Mouse (Mus musculus) limb, embryonic 12.5 days (tissue): ENCODE results near the gene Golm1. TPM values are rescaled to one million over a fixed set of nuclear protein-coding genes. Genes with fewer than 3 reads are reported as not detected.
"Not testable (repeated sequence)": the region's sequence is repeated elsewhere in the genome, so short reads cannot be mapped to it uniquely, and the experiment has no call there.

Experiments used
- ATAC-seq: fragments of 200-750 bp; cut with Nextera tagmentation; 2 replicates; pipeline ENCODE4 v1.8.0; 2017; ENCODE audit warnings: low read depth, moderate TSS enrichment; ENCODE audit not compliant: insufficient number of reproducible peaks, insufficient read depth, low FRiP score, low TSS enrichment
- H3K27ac ChIP-seq: fragments of 300-500 bp; sonication (generic); 2 replicates; pipeline ENCODE4 v1.5.1; 2016; ENCODE audit warnings: mild to moderate bottlenecking, moderate library complexity
- H3K27me3 ChIP-seq: fragments of 300-500 bp; sonication (generic); 2 replicates; pipeline ENCODE4 v1.6.1; 2016; ENCODE audit warnings: mild to moderate bottlenecking, moderate library complexity
- H3K36me3 ChIP-seq: fragments of 300-500 bp; sonication (generic); 2 replicates; pipeline ENCODE4 v1.6.1; 2016; ENCODE audit warnings: mild to moderate bottlenecking, moderate library complexity
- H3K4me1 ChIP-seq: fragments of 300-500 bp; sonication (generic); replicated peaks from 2 replicates; pipeline ENCODE4 v1.6.1; 2016
- H3K4me2 ChIP-seq: fragments of 300-500 bp; sonication (generic); 2 replicates; pipeline ENCODE4 v1.6.1; 2016; ENCODE audit warnings: mild to moderate bottlenecking, moderate library complexity
- H3K4me3 ChIP-seq: fragments of 300-500 bp; sonication (generic); replicated peaks from 2 replicates; pipeline ENCODE4 v1.5.1; 2016; ENCODE audit warnings: mild to moderate bottlenecking
- H3K9ac ChIP-seq: fragments of 300-500 bp; sonication (generic); replicated peaks from 2 replicates; pipeline ENCODE4 v1.6.1; 2016; ENCODE audit warnings: mild to moderate bottlenecking, moderate library complexity
- H3K9me3 ChIP-seq: fragments of 300-500 bp; sonication (generic); 2 replicates; pipeline ENCODE4 v1.6.1; 2016; ENCODE audit warnings: mild to moderate bottlenecking, moderate library complexity
- WGBS: fragments of 180-500 bp; shearing (Covaris S2); methylation state at CpG from one replicate; pipeline ENCODE4 v1.1.7; 2016; 5-methylcytosine and 5-hydroxymethylcytosine counted together
- polyA plus RNA-seq: library from polyadenylated mRNA; unstranded; fragments of >200 nt; fragmentation: Nextera tagmentation; extraction: Ambion mirVana; gene quantifications from 2 replicates; pipeline ENCODE4 v1.2.1, GENCODE M21; 2016

Gene Golm1
- polyA plus RNA-seq, 1 experiment from 2014 or later, result 59.9 TPM

GRCm38 (mm10) chr13:59592058-59592457, 83.6 kb downstream of the Golm1 start:
- not testable (repeated sequence) for ATAC-seq
- peaks cover 92% of the 10 kb centered on the region for H3K36me3 ChIP-seq

DNA sequence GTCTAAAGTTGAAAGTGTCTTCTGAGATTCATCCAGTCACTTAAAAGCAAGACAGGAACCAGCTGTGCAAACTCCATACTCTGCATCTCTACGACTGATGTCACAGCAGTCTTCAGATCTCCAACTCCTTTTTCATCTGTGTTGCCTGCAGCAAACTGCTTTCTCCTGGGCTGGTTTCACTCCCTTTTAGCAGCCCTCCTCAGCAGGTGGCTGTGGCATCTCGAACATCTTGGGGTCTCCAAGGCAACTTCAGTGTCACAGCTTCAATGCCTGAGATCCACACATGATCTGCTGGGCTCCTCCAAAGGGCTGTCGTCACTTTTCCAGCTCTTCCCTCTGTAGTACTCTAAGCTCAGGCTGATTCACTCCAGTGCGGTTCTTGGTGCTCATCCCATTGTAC, 84.9 kb downstream of the Golm1 start:
- no peak for ATAC-seq
- WGBS, result 92% methylated on average over 4 of the region's 4 CpGs
- Histone ChIP-seq H3K9me3 (no peaks in the 10 kb centered on the region), H3K4me3 (no peak overlapping the region), H3K4me1 (peaks cover 16% of the 10 kb centered on the region), H3K9ac (no peak overlapping the region), H3K4me2 (no peak overlapping the region), H3K36me3 (peaks cover 82% of the 10 kb centered on the region), H3K27ac (no peak overlapping the region), H3K27me3 (no peaks in the 10 kb centered on the region)

More at GRCm38 (mm10) chr13:59592058-59592457, 83.6 kb downstream of the Golm1 start:
- H3K4me3 ChIP-seq, H3K4me2 ChIP-seq, H3K27me3 ChIP-seq, H3K27ac ChIP-seq, H3K4me1 ChIP-seq, H3K9ac ChIP-seq, H3K9me3 ChIP-seq: not testable (repeated sequence)
- 92% methylated on average over 3 of the region's 3 CpGs for WGBS

- WGBS, result 90% methylated on average over 4 of the region's 4 CpGs
- Histone ChIP-seq H3K36me3 (peaks cover 76% of the 10 kb centered on the region), H3K27ac (no peak overlapping the region), H3K4me2 (no peak overlapping the region), H3K4me3 (no peak overlapping the region), H3K4me1 (peaks cover 16% of the 10 kb centered on the region), H3K9me3 (no peaks in the 10 kb centered on the region), H3K27me3 (no peaks in the 10 kb centered on the region), H3K9ac (no peak overlapping the region)
- ATAC-seq, result no peak
Measured at GRCm38 (mm10) chr13:59589672-59590071, 85.9 kb downstream of the Golm1 start.

GRCm38 (mm10) chr13:59587201-59587600, 88.4 kb downstream of the Golm1 start:
- Histone ChIP-seq H3K4me2 (0 out of 2 replicates have a peak overlapping the region, but pooled peaks have one; percentile 82), H3K27me3 (no peaks in the 10 kb centered on the region)

DNA sequence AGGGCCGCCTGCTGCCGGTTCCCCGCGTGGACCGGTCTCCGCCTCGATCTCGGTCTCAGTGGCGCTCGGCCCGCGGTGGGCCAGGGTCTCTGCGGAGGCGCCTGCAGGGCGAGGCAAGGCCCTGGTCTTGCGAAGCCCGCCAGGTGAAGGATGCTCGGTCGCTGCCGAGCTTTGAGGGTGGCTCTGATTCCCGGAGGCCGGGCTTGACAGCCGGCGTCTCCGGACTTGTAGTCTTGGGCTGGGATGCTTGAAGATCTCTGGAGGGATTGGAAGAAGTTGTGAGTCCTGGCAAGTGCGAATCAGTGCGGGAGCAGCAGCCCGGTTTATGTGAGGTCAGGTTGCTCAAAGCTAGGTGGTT, 90.0 kb downstream of the Golm1 start:
- Histone ChIP-seq H3K4me1 (peaks cover 16% of the 10 kb centered on the region), H3K36me3 (peaks cover 36% of the 10 kb centered on the region), H3K27me3 (no peaks in the 10 kb centered on the region), H3K4me2 (peak overlapping the region; percentile 82), H3K9me3 (no peaks in the 10 kb centered on the region), H3K27ac (peak overlapping the region; percentile 74), H3K9ac (peak overlapping the region; percentile 82), H3K4me3 (peak overlapping the region; percentile 92)
- WGBS, result under 1% methylated on average over 27 of the region's 28 CpGs
- ATAC-seq, result no peak

More at GRCm38 (mm10) chr13:59587201-59587600, 88.4 kb downstream of the Golm1 start:
- Histone ChIP-seq H3K4me1 (peaks cover 16% of the 10 kb centered on the region), H3K9me3 (no peaks in the 10 kb centered on the region), H3K9ac (0 out of 2 replicates have a peak overlapping the region, but pooled peaks have one; percentile 18), H3K4me3 (no peak overlapping the region), H3K27ac (no peak overlapping the region), H3K36me3 (peaks cover 52% of the 10 kb centered on the region)
- 100% methylated on average over 2 of the region's 2 CpGs for WGBS
- ATAC-seq, result no peak

GRCm38 (mm10) chr13:59584947-59585647, 90.5 kb downstream of the Golm1 start, which contains the start of the genes Agtpbp1 and Naa35:
TSS of gene Agtpbp1 (minus strand) at chr13:59585227.
TSS of gene Naa35 (plus strand) at chr13:59585259.
- WGBS, result under 1% methylated on average over 69 of the region's 83 CpGs

More at GRCm38 (mm10) chr13:59584947-59585647, 90.5 kb downstream of the Golm1 start, which contains the start of the genes Agtpbp1 and Naa35:
- Histone ChIP-seq H3K9me3 (no peaks in the 10 kb centered on the region), H3K4me2 (peak within 1 kb of the TSS; percentile 82), H3K27me3 (no peaks in the 10 kb centered on the region), H3K27ac (peak within 1 kb of the TSS; percentile 76), H3K4me1 (peaks cover 16% of the 10 kb centered on the region), H3K4me3 (peak within 1 kb of the TSS; percentile 92), H3K9ac (peak within 1 kb of the TSS; percentile 82), H3K36me3 (peaks cover 31% of the 10 kb centered on the region)
- ATAC-seq, result peak; percentile 94

Other genes starting within 250 kb of the Golm1 start
- gene Agtpbp1, start 90.6 kb downstream of the Golm1 start, polyA plus RNA-seq, result 9.0 and 9.3 TPM in 2 replicates
- gene Naa35, start 90.6 kb downstream of the Golm1 start, polyA plus RNA-seq, result 122 and 127 TPM in 2 replicates
- gene 4921517D22Rik, start 18.3 kb upstream of the Golm1 start, polyA plus RNA-seq, result not detected in 2 replicates
- gene Spata31d1a, start 34.5 kb upstream of the Golm1 start, polyA plus RNA-seq, result not detected in 2 replicates
- gene Spata31d1b, start 36.5 kb upstream of the Golm1 start, polyA plus RNA-seq, result not detected in 2 replicates
- not detected in 2 replicates for gene Spata31d1d, start 55.9 kb upstream of the Golm1 start, polyA plus RNA-seq
- 0.24 and 0.46 TPM in 2 replicates for gene 1700014D04Rik, start 70.9 kb upstream of the Golm1 start, polyA plus RNA-seq
- 97.7 and 98.3 TPM in 2 replicates for gene Isca1, start 94.0 kb upstream of the Golm1 start, polyA plus RNA-seq
- gene Gm49354, start 106.4 kb upstream of the Golm1 start, polyA plus RNA-seq, result not detected in 2 replicates
- 56.0 and 56.5 TPM in 2 replicates for gene Tut7, start 147.3 kb upstream of the Golm1 start, polyA plus RNA-seq